ENCODE assay signal across 19 mouse cellular contexts in the genomic region with DNA sequence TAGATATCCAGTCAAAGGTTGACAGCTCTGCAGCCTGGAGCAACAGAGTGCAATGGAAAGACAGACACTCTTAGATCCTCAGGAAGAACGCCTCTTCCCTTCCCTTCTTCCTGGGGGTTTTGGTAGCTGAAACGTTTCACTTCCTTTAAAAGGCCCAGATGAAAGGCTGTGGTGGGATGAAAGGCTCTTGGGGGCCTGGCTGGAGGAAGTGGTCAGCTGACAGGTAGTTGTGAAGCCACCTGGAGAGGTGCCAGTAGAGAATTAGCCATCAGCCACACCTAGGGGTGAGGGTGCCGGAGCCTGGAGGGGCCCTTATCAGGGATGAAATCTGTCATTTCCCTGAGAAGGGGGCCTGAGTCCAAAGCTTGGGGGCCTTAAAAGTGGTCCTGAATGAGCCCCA. TPM values are rescaled to one million over a fixed set of nuclear protein-coding genes. Genes with fewer than 3 reads are reported as not detected.
A peak's percentile ranks its signal among the peaks of the same experiment; 100 is the strongest.
DNase-seq lines count a peak whose midpoint lies in the region; ATAC-seq and TF ChIP-seq lines count a peak whose summit lies in the region.
"Had no signal": no experiment of that assay in that cellular context is flagged by ENCODE, and none has a peak within 500 bp of the region (broad histone marks: within the 10 kb centered on the region; RNA-seq: fewer than 3 reads in every experiment).

No protein-coding gene starts in this region.

- no peaks in the 10 kb centered on the region for H3K9me3 ChIP-seq in kidney, embryonic 14.5 days (ENCODE audit: control insufficient read depth, low read length)
- no peaks in the 10 kb centered on the region for H3K9me3 ChIP-seq in liver, postnatal 0 days (ENCODE audit: low read length)
- no peaks in the 10 kb centered on the region for H3K9me3 ChIP-seq in liver, embryonic 11.5 days (ENCODE audit: control insufficient read depth, low read length)
- H3K9me3 ChIP-seq in intestine, embryonic 16.5 days (ENCODE audit: control insufficient read depth, low read length) = no peaks in the 10 kb centered on the region
- H3K9me3 ChIP-seq in hindbrain, embryonic 16.5 days (ENCODE audit: control insufficient read depth, low read length) = no peaks in the 10 kb centered on the region
- H3K9me3 ChIP-seq: embryonic facial prominence, embryonic 10.5 days; forebrain, embryonic 13.5 days; heart, embryonic 10.5 days; hindbrain, embryonic 12.5 days had no signal

- ATAC-seq in kidney, embryonic 14.5 days (ENCODE audit: low FRiP score, low TSS enrichment) = no peak
- peak; percentile 38; the same call in 1 of the 2 replicates for ATAC-seq in liver, postnatal 0 days
- ATAC-seq in liver, embryonic 11.5 days (replicated peaks; ENCODE audit: low FRiP score) = no peak
- ATAC-seq in intestine, embryonic 16.5 days = peak; percentile 43; the same call in 1 of the 2 replicates
- ATAC-seq in hindbrain, embryonic 16.5 days = no peak
- ATAC-seq: forebrain, embryonic 13.5 days; forebrain, postnatal 0 days had no signal

- WGBS in kidney, adult 2 months = 47% methylated on average over 3 of the region's 3 CpGs
- 43% methylated on average over 3 of the region's 3 CpGs for WGBS in kidney, embryonic 14.5 days
- WGBS in liver, postnatal 0 days (ENCODE audit: insufficient replicate concordance) = 28% methylated on average over 3 of the region's 3 CpGs
- whole genome bisulfite sequencing in liver, embryonic 11.5 days = 50% methylated on average over 3 of the region's 3 CpGs
- WGBS in intestine, embryonic 16.5 days = 41% methylated on average over 3 of the region's 3 CpGs
- 63% methylated on average over 3 of the region's 3 CpGs for WGBS in hindbrain, embryonic 16.5 days

- no peak overlapping the region for H3K27ac ChIP-seq in kidney, adult 2 months (ENCODE audit: insufficient read depth, low read depth, low read length)
- H3K27ac ChIP-seq in kidney, embryonic 14.5 days (ENCODE audit: low read depth, low read length) = no peak overlapping the region
- no peak overlapping the region for H3K27ac ChIP-seq in liver, postnatal 0 days (ENCODE audit: low read depth)
- no peak overlapping the region for H3K27ac ChIP-seq in liver, embryonic 11.5 days (ENCODE audit: low read depth, low read length)
- H3K27ac ChIP-seq in intestine, embryonic 16.5 days (ENCODE audit: low read length) = no peak overlapping the region
- H3K27ac ChIP-seq in hindbrain, embryonic 16.5 days (ENCODE audit: low read depth, low read length) = no peak overlapping the region
- H3K27ac ChIP-seq: embryonic facial prominence, embryonic 10.5 days; forebrain, embryonic 13.5 days; heart, embryonic 10.5 days; hindbrain, embryonic 12.5 days had no signal

- no peak for TF ChIP-seq POLR2A in kidney, adult 2 months (IDR thresholded peaks at IDR 0.05; ENCODE audit: low read depth, low read length)

- TF ChIP-seq CTCF in kidney, adult 2 months (conservative IDR thresholded peaks at IDR 0.05; ENCODE audit: insufficient read depth, insufficient read length, low read depth, low read length) = no peak
- no peak for TF ChIP-seq CTCF in liver, postnatal 0 days (IDR thresholded peaks at IDR 0.05; ENCODE audit: low read depth)

- H3K4me2 ChIP-seq in kidney, embryonic 14.5 days (replicated peaks; ENCODE audit: low read depth, low read length) = no peak overlapping the region
- no peak overlapping the region for H3K4me2 ChIP-seq in liver, postnatal 0 days (ENCODE audit: low read depth, low read length)
- H3K4me2 ChIP-seq in liver, embryonic 11.5 days = no peak overlapping the region
- no peak overlapping the region for H3K4me2 ChIP-seq in intestine, embryonic 16.5 days (ENCODE audit: low read depth, low read length)
- no peak overlapping the region for H3K4me2 ChIP-seq in hindbrain, embryonic 16.5 days (ENCODE audit: low read length)
- H3K4me2 ChIP-seq: forebrain, embryonic 13.5 days; hindbrain, embryonic 12.5 days had no signal

- TF ChIP-seq EP300 in liver, postnatal 0 days (IDR thresholded peaks at IDR 0.05; ENCODE audit: low read depth) = no peak

- DNase-seq in kidney, adult 2 months = peak; percentile 11
- no peak for DNase-seq in liver, postnatal 0 days
- DNase-seq in liver, embryonic 11.5 days (ENCODE audit: low spot score) = no peak
- DNase-seq: adrenal gland, adult 8-10 months; adrenal gland, postnatal 36 days; cerebellum, adult 2 months; cerebellum, postnatal 10 days; forebrain, postnatal 0 days; gastrocnemius, postnatal 14 days; heart, postnatal 10 days; heart, postnatal 4 days had no signal

- no peak overlapping the region for H3K9ac ChIP-seq in kidney, embryonic 14.5 days (ENCODE audit: low read depth, low read length)
- no peak overlapping the region for H3K9ac ChIP-seq in liver, postnatal 0 days (replicated peaks)
- H3K9ac ChIP-seq in liver, embryonic 11.5 days (ENCODE audit: low read depth, low read length) = no peak overlapping the region
- no peak overlapping the region for H3K9ac ChIP-seq in intestine, embryonic 16.5 days (ENCODE audit: low read depth, low read length)
- H3K9ac ChIP-seq in hindbrain, embryonic 16.5 days (ENCODE audit: low read depth, low read length) = no peak overlapping the region
- H3K9ac ChIP-seq: forebrain, embryonic 13.5 days; forebrain, postnatal 0 days; hindbrain, embryonic 12.5 days had no signal

- H3K27me3 ChIP-seq in kidney, adult 2 months (replicated peaks; ENCODE audit: control insufficient read depth, insufficient read depth, low read length) = no peaks in the 10 kb centered on the region
- H3K27me3 ChIP-seq in kidney, embryonic 14.5 days (ENCODE audit: control insufficient read depth, insufficient read depth, low read length) = no peaks in the 10 kb centered on the region
- H3K27me3 ChIP-seq in liver, postnatal 0 days (ENCODE audit: insufficient read depth, low read length) = no peaks in the 10 kb centered on the region
- H3K27me3 ChIP-seq in liver, embryonic 11.5 days (replicated peaks; ENCODE audit: control insufficient read depth, insufficient read depth, low read length) = peaks cover 3% of the 10 kb centered on the region; the same call in 1 of the 2 replicates
- no peaks in the 10 kb centered on the region for H3K27me3 ChIP-seq in intestine, embryonic 16.5 days (replicated peaks; ENCODE audit: control insufficient read depth, insufficient read depth, low read length)
- H3K27me3 ChIP-seq in hindbrain, embryonic 16.5 days (replicated peaks; ENCODE audit: control insufficient read depth, insufficient read depth, low read length) = no peaks in the 10 kb centered on the region
- H3K27me3 ChIP-seq: forebrain, embryonic 13.5 days; hindbrain, embryonic 12.5 days had no signal

- H3K4me1 ChIP-seq in kidney, adult 2 months (ENCODE audit: control insufficient read depth, insufficient read depth, low read length) = peaks cover 7% of the 10 kb centered on the region; the same call in 1 of the 2 replicates
- no peaks in the 10 kb centered on the region for H3K4me1 ChIP-seq in kidney, embryonic 14.5 days (ENCODE audit: control insufficient read depth, insufficient read depth, low read length)
- H3K4me1 ChIP-seq in liver, postnatal 0 days (ENCODE audit: insufficient read depth) = peaks cover 11% of the 10 kb centered on the region; the same call in 1 of the 2 replicates
- H3K4me1 ChIP-seq in liver, embryonic 11.5 days (replicated peaks; ENCODE audit: control insufficient read depth, insufficient read depth, low read length) = no peaks in the 10 kb centered on the region; the same call in 1 of the 2 replicates
- H3K4me1 ChIP-seq in intestine, embryonic 16.5 days (ENCODE audit: control insufficient read depth, insufficient read depth, low read length) = peaks cover 14% of the 10 kb centered on the region; the same call in 1 of the 2 replicates
- no peaks in the 10 kb centered on the region for H3K4me1 ChIP-seq in hindbrain, embryonic 16.5 days (ENCODE audit: control insufficient read depth, insufficient read depth, low read depth, low read length)
- H3K4me1 ChIP-seq: forebrain, embryonic 13.5 days; hindbrain, embryonic 12.5 days had no signal

- no peak overlapping the region for H3K4me3 ChIP-seq in kidney, adult 2 months (ENCODE audit: insufficient read depth, low read depth, low read length)
- no peak overlapping the region for H3K4me3 ChIP-seq in kidney, embryonic 14.5 days (ENCODE audit: low read length)
- no peak overlapping the region for H3K4me3 ChIP-seq in liver, postnatal 0 days (ENCODE audit: low read depth, low read length)
- no peak overlapping the region for H3K4me3 ChIP-seq in liver, embryonic 11.5 days (ENCODE audit: low read depth, low read length)
- no peak overlapping the region for H3K4me3 ChIP-seq in intestine, embryonic 16.5 days (ENCODE audit: low read length)
- no peak overlapping the region for H3K4me3 ChIP-seq in hindbrain, embryonic 16.5 days (ENCODE audit: low read length)
- H3K4me3 ChIP-seq: embryonic facial prominence, embryonic 10.5 days; forebrain, embryonic 13.5 days; heart, embryonic 10.5 days; hindbrain, embryonic 12.5 days had no signal

- no peaks in the 10 kb centered on the region for H3K36me3 ChIP-seq in kidney, adult 2 months (ENCODE audit: control insufficient read depth, insufficient read depth, low read length)
- H3K36me3 ChIP-seq in kidney, embryonic 14.5 days (ENCODE audit: control insufficient read depth, insufficient read depth, low read length) = no peaks in the 10 kb centered on the region
- no peaks in the 10 kb centered on the region for H3K36me3 ChIP-seq in liver, postnatal 0 days (replicated peaks; ENCODE audit: insufficient read depth, low read length)
- no peaks in the 10 kb centered on the region for H3K36me3 ChIP-seq in liver, embryonic 11.5 days (ENCODE audit: control insufficient read depth, insufficient read depth, low read length)
- no peaks in the 10 kb centered on the region for H3K36me3 ChIP-seq in intestine, embryonic 16.5 days (ENCODE audit: control insufficient read depth, insufficient read depth, low read length)
- H3K36me3 ChIP-seq in hindbrain, embryonic 16.5 days (ENCODE audit: control insufficient read depth, insufficient read depth, low read length) = no peaks in the 10 kb centered on the region
- H3K36me3 ChIP-seq: embryonic facial prominence, embryonic 10.5 days; heart, embryonic 10.5 days; hindbrain, embryonic 12.5 days had no signal

RNA-seq across cellular contexts. Expression of gene Mixl1, which starts 10.5 kb away (rescaled TPM):
- polyA plus RNA-seq in kidney, adult 2 months (2012; rRNA removed) = not detected in 2 replicates
- polyA plus RNA-seq in kidney, embryonic 14.5 days (2014; fragmentation: Nextera tagmentation; extraction: Ambion mirVana) = 0.36 and 0.47 TPM in 2 replicates
- polyA plus RNA-seq in liver, postnatal 0 days (2015; fragmentation: Nextera tagmentation; extraction: Ambion mirVana) = 0.08 TPM in 1 of 2 replicates, not detected in the other
- 1.8 and 2.0 TPM in 2 replicates for polyA plus RNA-seq in liver, embryonic 11.5 days (2014; fragmentation: Nextera tagmentation; extraction: Ambion mirVana)
- 0.05 and 0.10 TPM in 2 replicates for polyA plus RNA-seq in intestine, embryonic 16.5 days (2015; fragmentation: Nextera tagmentation; extraction: Ambion mirVana)
- not detected in 2 replicates for polyA plus RNA-seq in hindbrain, embryonic 16.5 days (2015; fragmentation: Nextera tagmentation; extraction: Ambion mirVana)
- polyA plus RNA-seq: cerebellum, adult 2 months; gonadal fat pad, adult 2 months had no signal

RNA-seq across cellular contexts. Expression of gene Acbd3, which starts 18.5 kb away (rescaled TPM):
- polyA plus RNA-seq in kidney, adult 2 months (2012; rRNA removed) = 9.6 and 12.1 TPM in 2 replicates
- polyA plus RNA-seq in kidney, embryonic 14.5 days (2014; fragmentation: Nextera tagmentation; extraction: Ambion mirVana) = 18.8 and 28.0 TPM in 2 replicates
- 7.3 and 7.9 TPM in 2 replicates for polyA plus RNA-seq in liver, postnatal 0 days (2015; fragmentation: Nextera tagmentation; extraction: Ambion mirVana)
- polyA plus RNA-seq in liver, embryonic 11.5 days (2014; fragmentation: Nextera tagmentation; extraction: Ambion mirVana) = 17.5 and 18.4 TPM in 2 replicates
- polyA plus RNA-seq in intestine, embryonic 16.5 days (2015; fragmentation: Nextera tagmentation; extraction: Ambion mirVana) = 17.1 and 17.5 TPM in 2 replicates
- polyA plus RNA-seq in hindbrain, embryonic 16.5 days (2015; fragmentation: Nextera tagmentation; extraction: Ambion mirVana) = 21.8 and 22.5 TPM in 2 replicates

Comparison
In these comparisons a context has a peak if more than half of its experiments do, and no peak if none do; other contexts are left out.
1. ATAC-seq: peak in liver, postnatal 0 days (single experiment) and intestine, embryonic 16.5 days (single experiment); none in kidney, embryonic 14.5 days (single experiment), liver, embryonic 11.5 days (single experiment) and hindbrain, embryonic 16.5 days (single experiment).